Mouse (Mus musculus) intestine, postnatal 0 days (tissue): ENCODE results near the gene Gtpbp6. TPM values are rescaled to one million over a fixed set of nuclear protein-coding genes. Genes with fewer than 3 reads are reported as not detected.

Source experiments
- ATAC-seq: fragments of 200-750 bp; cut with Nextera tagmentation; 2 replicates; pipeline ENCODE4 v1.8.0; 2017; ENCODE audit warnings: mild to moderate bottlenecking, moderate TSS enrichment, moderate library complexity
- H3K27ac ChIP-seq: fragments of 300-500 bp; sonication (generic); 2 replicates; pipeline ENCODE4 v1.5.1; 2014; ENCODE audit warnings: mild to moderate bottlenecking, low read depth, low read length, moderate library complexity
- H3K27me3 ChIP-seq: fragments of 300-500 bp; sonication (generic); replicated peaks from 2 replicates; pipeline ENCODE4 v1.6.1; 2014; ENCODE audit warnings: low read length, mixed read lengths; ENCODE audit not compliant: control insufficient read depth, insufficient read depth
- H3K36me3 ChIP-seq: fragments of 300-500 bp; sonication (generic); 2 replicates; pipeline ENCODE4 v1.6.1; 2014; ENCODE audit warnings: mild to moderate bottlenecking, moderate library complexity; ENCODE audit not compliant: control insufficient read depth, insufficient read depth
- H3K4me1 ChIP-seq: fragments of 300-500 bp; sonication (generic); replicated peaks from 2 replicates; pipeline ENCODE4 v1.6.1; 2014; ENCODE audit warnings: antibody characterized with exemption, low read length, mixed read lengths; ENCODE audit not compliant: control insufficient read depth, insufficient read depth
- H3K4me2 ChIP-seq: fragments of 300-500 bp; sonication (generic); replicated peaks from 2 replicates; pipeline ENCODE4 v1.6.1; 2014; ENCODE audit warnings: low read depth, mild to moderate bottlenecking, moderate library complexity
- H3K4me3 ChIP-seq: fragments of 300-500 bp; sonication (generic); 2 replicates; pipeline ENCODE4 v1.5.1; 2014; ENCODE audit warnings: low read depth, low read length
- H3K9ac ChIP-seq: fragments of 300-500 bp; sonication (generic); 2 replicates; pipeline ENCODE4 v1.6.1; 2014; ENCODE audit warnings: mild to moderate bottlenecking, low read depth, low read length
- H3K9me3 ChIP-seq: fragments of 300-500 bp; sonication (generic); 2 replicates; pipeline ENCODE4 v1.6.1; 2016; ENCODE audit warnings: mixed run types; ENCODE audit not compliant: control insufficient read depth
- CTCF ChIP-seq: sonication (generic); IDR thresholded peaks from 2 replicates; pipeline ENCODE4 v1.5.1; 2016; ENCODE audit warnings: low read depth, mild to moderate bottlenecking, control low read depth, antibody characterized with exemption, moderate library complexity
- WGBS: fragments of 180-500 bp; shearing (Covaris S2); extraction: QIAGEN DNeasy Blood & Tissue Kit; methylation state at CpG from one replicate; pipeline ENCODE4 v1.1.7; 2014; 5-methylcytosine and 5-hydroxymethylcytosine counted together
- polyA plus RNA-seq: library from polyadenylated mRNA; unstranded; fragments of >200 nt; fragmentation: Nextera tagmentation; extraction: Ambion mirVana; gene quantifications from 2 replicates; pipeline ENCODE4 v1.2.1, GENCODE M21; 2015

Gene Gtpbp6
- polyA plus RNA-seq, 1 experiment from 2014 or later, result 14.9 TPM

- peak; percentile 54 for ATAC-seq
- Histone ChIP-seq H3K36me3 (peaks cover 41% of the 10 kb centered on the region), H3K27me3 (no peaks in the 10 kb centered on the region), H3K9me3 (no peaks in the 10 kb centered on the region), H3K9ac (no peak overlapping the region), H3K4me2 (peak overlapping the region; percentile 70), H3K4me3 (peak overlapping the region; percentile 32), H3K27ac (no peak overlapping the region), H3K4me1 (peaks cover 4% of the 10 kb centered on the region)
- WGBS, result 14% methylated on average over 34 of the region's 34 CpGs
- no peak for TF ChIP-seq CTCF
Measured at GRCm38 (mm10) chr5:110101716-110102347, 6.2 kb downstream of the Gtpbp6 start.

GRCm38 (mm10) chr5:110100921-110101631, 6.9 kb downstream of the Gtpbp6 start:
- TF ChIP-seq CTCF, result no peak
- H3K27ac ChIP-seq, result no peak overlapping the region
- H3K9ac ChIP-seq, result no peak overlapping the region
- peaks cover 34% of the 10 kb centered on the region for H3K36me3 ChIP-seq
- H3K4me2 ChIP-seq, result peak overlapping the region; percentile 70
- peak overlapping the region; percentile 32 for H3K4me3 ChIP-seq
- ATAC-seq, result peak; percentile 17; the same call in 1 of the 2 replicates
- WGBS, result 4% methylated on average over 34 of the region's 37 CpGs
- H3K9me3 ChIP-seq, result no peaks in the 10 kb centered on the region
- H3K27me3 ChIP-seq, result no peaks in the 10 kb centered on the region
- H3K4me1 ChIP-seq, result peaks cover 4% of the 10 kb centered on the region

GRCm38 (mm10) chr5:110099656-110100580, 8.1 kb downstream of the Gtpbp6 start, which contains the start of gene Plcxd1:
Gene Plcxd1, plus strand, starts transcription at chr5:110099969.
- Histone ChIP-seq H3K27me3 (no peaks in the 10 kb centered on the region), H3K9ac (no peak within 1 kb of the TSS), H3K9me3 (no peaks in the 10 kb centered on the region), H3K36me3 (peaks cover 25% of the 10 kb centered on the region), H3K4me3 (peak within 1 kb of the TSS; percentile 32; the same call in 1 of the 2 replicates), H3K4me1 (peaks cover 4% of the 10 kb centered on the region), H3K4me2 (peak within 1 kb of the TSS; percentile 70), H3K27ac (no peak within 1 kb of the TSS)
- ATAC-seq, result peak; percentile 9; the same call in 1 of the 2 replicates
- TF ChIP-seq CTCF, result no peak
- 17% methylated on average over 25 of the region's 25 CpGs for WGBS

- no peak overlapping the region for H3K27ac ChIP-seq
- H3K9ac ChIP-seq, result no peak overlapping the region
- peaks cover 4% of the 10 kb centered on the region for H3K4me1 ChIP-seq
- H3K4me3 ChIP-seq, result no peak overlapping the region
- ATAC-seq, result no peak
- no peaks in the 10 kb centered on the region for H3K9me3 ChIP-seq
- TF ChIP-seq CTCF, result no peak
- WGBS, result 28% methylated on average over 1 of the region's 1 CpGs
- peaks cover 16% of the 10 kb centered on the region for H3K36me3 ChIP-seq
- no peak overlapping the region for H3K4me2 ChIP-seq
- no peaks in the 10 kb centered on the region for H3K27me3 ChIP-seq
Measured at GRCm38 (mm10) chr5:110098991-110099477, 9.0 kb downstream of the Gtpbp6 start.

- Histone ChIP-seq H3K9ac (no peak overlapping the region), H3K4me1 (no peaks in the 10 kb centered on the region), H3K36me3 (no peaks in the 10 kb centered on the region), H3K27ac (no peak overlapping the region), H3K9me3 (no peaks in the 10 kb centered on the region), H3K4me3 (peak overlapping the region; percentile 51), H3K27me3 (no peaks in the 10 kb centered on the region), H3K4me2 (peak overlapping the region; percentile 76)
- WGBS, result 1% methylated on average over 4 of the region's 4 CpGs
- no peak for TF ChIP-seq CTCF
- peak; percentile 12; the same call in 1 of the 2 replicates for ATAC-seq
Measured at GRCm38 (mm10) chr5:110094847-110095213, 13.2 kb downstream of the Gtpbp6 start.
